Mouse (Mus musculus): ENCODE data around the gene Mrps31. TPM values are rescaled to one million over a fixed set of nuclear protein-coding genes. Genes with fewer than 3 reads are reported as not detected.

The Mrps31 gene
- 6.6 and 7.5 TPM in 2 replicates for polyA plus RNA-seq (2012; rRNA removed; ENCODE audit: low replicate concordance)

DNA sequence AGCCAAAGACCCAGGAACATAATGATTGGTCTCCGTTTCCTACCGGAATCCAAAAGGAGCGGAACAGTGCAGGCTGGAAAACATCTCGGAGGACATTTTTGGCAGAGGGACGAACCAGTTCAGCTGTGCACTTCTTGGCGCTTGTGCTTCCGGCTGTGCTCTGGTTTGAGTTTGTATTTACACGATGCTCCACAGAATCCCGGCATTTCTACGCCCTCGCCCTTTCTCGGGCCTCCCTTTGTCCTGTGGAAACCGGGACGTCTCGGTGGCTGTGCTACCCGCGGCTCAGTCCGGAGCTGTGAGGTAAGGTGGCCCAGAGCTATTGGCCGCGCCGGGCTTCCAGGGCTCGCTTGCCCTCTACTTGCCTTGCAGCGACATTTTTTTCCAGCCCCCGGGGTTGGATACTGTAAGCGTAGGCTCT, at the start of gene Mrps31:
Gene Mrps31 (plus strand): TSS at position 80 of the 421 bp plus-strand sequence.

GRCm38 (mm10) chr8:22398142-22398951, 12.8 kb upstream of the Mrps31 start, which contains the start of gene Slc25a15:
Gene Slc25a15 (minus strand): TSS chr8:22398597.

Other genes with a start within 250 kb of the Mrps31 start
- 1.2 and 1.8 TPM in 2 replicates for gene Nek3, start 244.9 kb upstream of the Mrps31 start, polyA plus RNA-seq (2012; rRNA removed; ENCODE audit: low replicate concordance)
- gene Ckap2, start 225.5 kb upstream of the Mrps31 start, polyA plus RNA-seq (2012; rRNA removed; ENCODE audit: low replicate concordance): 0.54 and 3.1 TPM in 2 replicates
- gene Vps36, start 218.6 kb upstream of the Mrps31 start, polyA plus RNA-seq (2012; rRNA removed; ENCODE audit: low replicate concordance): 12.3 and 13.2 TPM in 2 replicates
- 9.9 and 10.4 TPM in 2 replicates for gene Thsd1, start 184.0 kb upstream of the Mrps31 start, polyA plus RNA-seq (2012; rRNA removed; ENCODE audit: low replicate concordance)
- 0.06 and 0.13 TPM in 2 replicates for gene Tpte, start 127.9 kb upstream of the Mrps31 start, polyA plus RNA-seq (2012; rRNA removed; ENCODE audit: low replicate concordance)
- 4.4 and 6.7 TPM in 2 replicates for gene Slc25a15, start 12.8 kb upstream of the Mrps31 start, polyA plus RNA-seq (2012; rRNA removed; ENCODE audit: low replicate concordance)